Mouse (Mus musculus): Measurements from ENCODE around the gene Spns3. TPM values are rescaled to one million over a fixed set of nuclear protein-coding genes. Genes with fewer than 3 reads are reported as not detected.

Spns3 gene
- polyA plus RNA-seq, 1 experiment from 2014 or later: 1.9 TPM

GRCm38 (mm10) chr11:72502236-72502635, 48.1 kb downstream of the Spns3 start:
- Histone ChIP-seq H3K9me3 (ENCODE audit: low read length) (no peaks in the 10 kb centered on the region), H3K4me2 (ENCODE audit: low read depth, low read length) (no peak overlapping the region), H3K9ac (replicated peaks) (no peak overlapping the region), H3K27ac (ENCODE audit: low read depth) (no peak overlapping the region), H3K4me3 (ENCODE audit: low read depth, low read length) (no peak overlapping the region), H3K4me1 (ENCODE audit: insufficient read depth) (0 out of 2 replicates have a peak, but pooled peaks cover 3% of the 10 kb centered on the region), H3K36me3 (replicated peaks; ENCODE audit: insufficient read depth, low read length) (no peaks in the 10 kb centered on the region), H3K27me3 (ENCODE audit: insufficient read depth, low read length) (no peaks in the 10 kb centered on the region)
- no peak for TF ChIP-seq CTCF (IDR thresholded peaks at IDR 0.05; ENCODE audit: low read depth)
- no peak for TF ChIP-seq EP300 (IDR thresholded peaks at IDR 0.05; ENCODE audit: low read depth)
- ATAC-seq (no peak), DNase-seq (no peak)
- WGBS (ENCODE audit: insufficient replicate concordance): 48% methylated on average over 8 of the region's 8 CpGs

- no peak for DNase-seq
- Histone ChIP-seq H3K36me3 (replicated peaks; ENCODE audit: insufficient read depth, low read length) (no peaks in the 10 kb centered on the region), H3K27me3 (ENCODE audit: insufficient read depth, low read length) (no peaks in the 10 kb centered on the region), H3K9me3 (ENCODE audit: low read length) (no peaks in the 10 kb centered on the region), H3K4me1 (ENCODE audit: insufficient read depth) (peaks cover 9% of the 10 kb centered on the region), H3K27ac (ENCODE audit: low read depth) (no peak overlapping the region), H3K4me3 (ENCODE audit: low read depth, low read length) (no peak overlapping the region), H3K4me2 (ENCODE audit: low read depth, low read length) (no peak overlapping the region), H3K9ac (replicated peaks) (no peak overlapping the region)
- TF ChIP-seq EP300 (IDR thresholded peaks at IDR 0.05; ENCODE audit: low read depth) (no peak), CTCF (IDR thresholded peaks at IDR 0.05; ENCODE audit: low read depth) (no peak)
- no peak for ATAC-seq
- 45% methylated on average over 5 of the region's 5 CpGs for whole genome bisulfite sequencing (ENCODE audit: insufficient replicate concordance)
Measured at GRCm38 (mm10) chr11:72501426-72502002, 48.8 kb downstream of the Spns3 start.

- H3K4me1 ChIP-seq (ENCODE audit: insufficient read depth): peaks cover 13% of the 10 kb centered on the region
- H3K36me3 ChIP-seq (replicated peaks; ENCODE audit: insufficient read depth, low read length): no peaks in the 10 kb centered on the region
- H3K9me3 ChIP-seq (ENCODE audit: low read length): no peaks in the 10 kb centered on the region
- no peak for ATAC-seq
- TF ChIP-seq EP300 (IDR thresholded peaks at IDR 0.05; ENCODE audit: low read depth) (no peak), CTCF (IDR thresholded peaks at IDR 0.05; ENCODE audit: low read depth) (no peak)
- no peaks in the 10 kb centered on the region for H3K27me3 ChIP-seq (ENCODE audit: insufficient read depth, low read length)
- no peak overlapping the region for H3K27ac ChIP-seq (ENCODE audit: low read depth)
- WGBS (ENCODE audit: insufficient replicate concordance): 89% methylated on average over 4 of the region's 4 CpGs
- no peak overlapping the region for H3K9ac ChIP-seq (replicated peaks)
- H3K4me3 ChIP-seq (ENCODE audit: low read depth, low read length): no peak overlapping the region
- H3K4me2 ChIP-seq (ENCODE audit: low read depth, low read length): no peak overlapping the region
- no peak for DNase-seq
Measured at GRCm38 (mm10) chr11:72500139-72500538, 50.2 kb downstream of the Spns3 start.

GRCm38 (mm10) chr11:72497367-72497766, 52.9 kb downstream of the Spns3 start:
- no peak overlapping the region for H3K27ac ChIP-seq (ENCODE audit: low read depth)
- no peak for DNase-seq
- no peak for ATAC-seq
- H3K27me3 ChIP-seq (ENCODE audit: insufficient read depth, low read length): 0 out of 2 replicates have a peak, but pooled peaks cover 2% of the 10 kb centered on the region
- no peak overlapping the region for H3K4me3 ChIP-seq (ENCODE audit: low read depth, low read length)
- H3K9me3 ChIP-seq (ENCODE audit: low read length): no peaks in the 10 kb centered on the region
- H3K4me2 ChIP-seq (ENCODE audit: low read depth, low read length): no peak overlapping the region
- TF ChIP-seq CTCF (IDR thresholded peaks at IDR 0.05; ENCODE audit: low read depth) (no peak), EP300 (IDR thresholded peaks at IDR 0.05; ENCODE audit: low read depth) (no peak)
- WGBS (ENCODE audit: insufficient replicate concordance): 64% methylated on average over 4 of the region's 4 CpGs
- no peak overlapping the region for H3K9ac ChIP-seq (replicated peaks)
- no peaks in the 10 kb centered on the region for H3K36me3 ChIP-seq (replicated peaks; ENCODE audit: insufficient read depth, low read length)
- peaks cover 10% of the 10 kb centered on the region for H3K4me1 ChIP-seq (ENCODE audit: insufficient read depth)

GRCm38 (mm10) chr11:72496775-72497174, 53.5 kb downstream of the Spns3 start:
- Histone ChIP-seq H3K27ac (ENCODE audit: low read depth) (no peak overlapping the region), H3K9me3 (ENCODE audit: low read length) (no peaks in the 10 kb centered on the region), H3K4me1 (ENCODE audit: insufficient read depth) (peaks cover 10% of the 10 kb centered on the region), H3K4me3 (ENCODE audit: low read depth, low read length) (no peak overlapping the region), H3K36me3 (replicated peaks; ENCODE audit: insufficient read depth, low read length) (no peaks in the 10 kb centered on the region), H3K4me2 (ENCODE audit: low read depth, low read length) (no peak overlapping the region), H3K27me3 (ENCODE audit: insufficient read depth, low read length) (0 out of 2 replicates have a peak, but pooled peaks cover 2% of the 10 kb centered on the region), H3K9ac (replicated peaks) (no peak overlapping the region)
- 80% methylated on average over 1 of the region's 1 CpGs for WGBS (ENCODE audit: insufficient replicate concordance)
- ATAC-seq (no peak), DNase-seq (no peak)
- TF ChIP-seq CTCF (IDR thresholded peaks at IDR 0.05; ENCODE audit: low read depth) (no peak), EP300 (IDR thresholded peaks at IDR 0.05; ENCODE audit: low read depth) (no peak)

GRCm38 (mm10) chr11:72496066-72496465, 54.2 kb downstream of the Spns3 start:
- DNase-seq: no peak
- 47% methylated on average over 3 of the region's 3 CpGs for WGBS (ENCODE audit: insufficient replicate concordance)

More at GRCm38 (mm10) chr11:72496066-72496465, 54.2 kb downstream of the Spns3 start:
- peak; percentile 29; the same call in 1 of the 2 replicates for ATAC-seq
- no peak overlapping the region for H3K27ac ChIP-seq (ENCODE audit: low read depth)
- TF ChIP-seq EP300 (IDR thresholded peaks at IDR 0.05; ENCODE audit: low read depth): no peak
- TF ChIP-seq CTCF (IDR thresholded peaks at IDR 0.05; ENCODE audit: low read depth): no peak
- H3K27me3 ChIP-seq (ENCODE audit: insufficient read depth, low read length): 0 out of 2 replicates have a peak, but pooled peaks cover 8% of the 10 kb centered on the region
- peaks cover 10% of the 10 kb centered on the region for H3K4me1 ChIP-seq (ENCODE audit: insufficient read depth)
- no peaks in the 10 kb centered on the region for H3K9me3 ChIP-seq (ENCODE audit: low read length)
- no peak overlapping the region for H3K4me2 ChIP-seq (ENCODE audit: low read depth, low read length)
- no peaks in the 10 kb centered on the region for H3K36me3 ChIP-seq (replicated peaks; ENCODE audit: insufficient read depth, low read length)
- no peak overlapping the region for H3K4me3 ChIP-seq (ENCODE audit: low read depth, low read length)
- no peak overlapping the region for H3K9ac ChIP-seq (replicated peaks)
